Mouse (Mus musculus) heart, postnatal 0 days (tissue): Measurements from ENCODE around the gene Nhlrc4. TPM values are rescaled to one million over a fixed set of nuclear protein-coding genes. Genes with fewer than 3 reads are reported as not detected.

Experiments
- ATAC-seq: fragments of 200-750 bp; cut with Nextera tagmentation; 2 replicates; pipeline ENCODE4 v1.8.0; 2017; ENCODE audit warnings: low read depth, moderate number of reproducible peaks, moderate library complexity; ENCODE audit not compliant: insufficient read depth
- DNase-seq: peaks from one replicate; pipeline ENCODE4 v3.0.0-alpha.2; 2016; ENCODE audit warnings: low spot score
- H3K27ac ChIP-seq: fragments of 300-500 bp; sonication (generic); 2 replicates; pipeline ENCODE4 v1.5.1; 2014; ENCODE audit warnings: low read depth, mild to moderate bottlenecking
- H3K27me3 ChIP-seq: fragments of 300-500 bp; sonication (generic); 2 replicates; pipeline ENCODE4 v1.6.1; 2014; ENCODE audit warnings: low read length, mixed read lengths; ENCODE audit not compliant: control insufficient read depth, insufficient read depth
- H3K36me3 ChIP-seq: fragments of 300-500 bp; sonication (generic); replicated peaks from 2 replicates; pipeline ENCODE4 v1.6.1; 2014; ENCODE audit warnings: low read length, mixed read lengths; ENCODE audit not compliant: control insufficient read depth, insufficient read depth
- H3K4me1 ChIP-seq: fragments of 300-500 bp; sonication (generic); 2 replicates; pipeline ENCODE4 v1.6.1; 2014; ENCODE audit warnings: antibody characterized with exemption; ENCODE audit not compliant: control insufficient read depth, insufficient read depth
- H3K4me2 ChIP-seq: fragments of 300-500 bp; sonication (generic); 2 replicates; pipeline ENCODE4 v1.6.1; 2014; ENCODE audit warnings: low read depth, mild to moderate bottlenecking, low read length, moderate library complexity
- H3K4me3 ChIP-seq: fragments of 300-500 bp; sonication (generic); 2 replicates; pipeline ENCODE4 v1.5.1; 2014; ENCODE audit warnings: low read depth, low read length
- H3K9ac ChIP-seq: fragments of 300-500 bp; sonication (generic); replicated peaks from 2 replicates; pipeline ENCODE4 v1.6.1; 2014; ENCODE audit warnings: low read depth, low read length, mixed read lengths
- H3K9me3 ChIP-seq: fragments of 300-500 bp; sonication (generic); replicated peaks from 2 replicates; pipeline ENCODE4 v1.6.1; 2016; ENCODE audit warnings: low read length; ENCODE audit not compliant: control insufficient read depth
- CTCF ChIP-seq: IDR thresholded peaks from 2 replicates; pipeline ENCODE4 v1.5.1; 2016; ENCODE audit warnings: antibody characterized with exemption, control low read depth, low read depth
- EP300 ChIP-seq: IDR thresholded peaks from 2 replicates; pipeline ENCODE4 v1.6.1; 2016; ENCODE audit warnings: antibody characterized with exemption, low read depth
- WGBS: fragments of 180-500 bp; shearing (Covaris S2); extraction: QIAGEN DNeasy Blood & Tissue Kit; methylation state at CpG from one replicate; pipeline ENCODE4 v1.1.7; 2014; 5-methylcytosine and 5-hydroxymethylcytosine counted together
- polyA plus RNA-seq: library from polyadenylated mRNA; unstranded; fragments of >200 nt; fragmentation: Nextera tagmentation; extraction: Ambion mirVana; gene quantifications from 2 replicates; pipeline ENCODE4 v1.2.1, GENCODE M21; 2015
- total RNA-seq: library from RNA; depleted of rRNA; stranded (reverse); fragments of >200 nt; gene quantifications from 2 replicates; pipeline ENCODE4 v1.2.3, GENCODE M21; 2014; ENCODE audit warnings: low replicate concordance

Nhlrc4 gene
- total and polyA plus RNA-seq, 2 experiments from 2014 or later, result not detected

DNA sequence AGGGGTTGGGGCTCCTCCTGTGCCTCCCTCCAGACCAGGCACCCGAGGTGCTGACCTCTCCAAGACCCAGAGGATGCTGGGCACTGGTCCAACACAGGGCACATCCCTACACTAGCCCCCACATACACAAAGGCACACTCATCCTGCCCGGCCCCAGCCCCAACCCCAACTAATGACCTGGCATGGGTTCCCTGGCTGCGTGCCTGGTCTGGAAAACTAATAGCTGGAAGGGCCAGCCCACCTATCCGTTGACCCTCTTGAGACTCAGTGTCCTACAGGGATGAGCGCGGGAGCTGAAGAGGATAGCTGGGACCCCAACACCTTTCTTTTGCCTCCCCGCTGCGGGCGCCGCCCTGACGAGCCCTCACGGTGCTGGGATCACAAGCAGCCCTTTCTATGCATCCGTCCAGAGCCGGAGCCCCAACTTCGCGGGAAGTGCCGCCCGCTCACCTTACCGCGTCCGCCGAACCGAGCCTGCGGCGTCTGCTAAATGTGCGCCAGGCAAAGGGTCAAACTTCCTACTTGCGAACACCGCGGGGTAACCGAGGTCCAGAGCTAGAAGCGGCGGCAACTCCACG is 6.6 kb upstream of the Nhlrc4 start:
- TF ChIP-seq EP300, result no peak
- TF ChIP-seq CTCF, result no peak

DNA sequence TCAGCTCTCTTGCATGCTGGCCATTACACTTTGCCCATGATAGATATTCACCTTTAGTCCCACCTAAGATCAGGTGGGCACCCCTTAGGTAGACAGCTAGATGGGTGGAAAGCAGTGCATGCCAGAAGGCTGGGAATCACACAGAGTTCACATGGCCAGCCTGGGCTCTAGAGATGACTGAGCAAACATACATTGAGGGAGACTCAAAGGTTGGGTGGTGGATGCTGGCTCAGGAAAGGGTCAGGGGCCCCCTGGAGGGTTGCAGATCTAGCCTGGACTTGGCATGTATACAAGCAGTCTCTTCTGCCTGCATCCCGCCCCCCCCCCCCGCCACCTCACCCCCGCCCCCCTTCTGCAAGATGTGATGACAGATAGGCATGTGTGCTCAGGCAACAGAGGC is 5.9 kb upstream of the Nhlrc4 start:
- Histone ChIP-seq H3K27me3 (peaks cover 39% of the 10 kb centered on the region), H3K4me3 (no peak overlapping the region), H3K4me2 (no peak overlapping the region), H3K9me3 (no peaks in the 10 kb centered on the region), H3K4me1 (no peaks in the 10 kb centered on the region), H3K36me3 (no peaks in the 10 kb centered on the region), H3K9ac (no peak overlapping the region), H3K27ac (no peak overlapping the region)
- DNase-seq (no peak), ATAC-seq (no peak)
- 0% methylated on average over 1 of the region's 3 CpGs for WGBS
- TF ChIP-seq CTCF (no peak), EP300 (no peak)

More for the DNA sequence above, 6.6 kb upstream of the Nhlrc4 start:
- no peaks in the 10 kb centered on the region for H3K4me1 ChIP-seq
- peak overlapping the region; percentile 65 for H3K4me2 ChIP-seq
- no peak overlapping the region for H3K27ac ChIP-seq
- WGBS, result under 1% methylated on average over 33 of the region's 33 CpGs
- no peaks in the 10 kb centered on the region for H3K9me3 ChIP-seq
- peaks cover 39% of the 10 kb centered on the region for H3K27me3 ChIP-seq
- peak overlapping the region; percentile 37 for H3K4me3 ChIP-seq
- no peaks in the 10 kb centered on the region for H3K36me3 ChIP-seq
- no peak for DNase-seq
- no peak overlapping the region for H3K9ac ChIP-seq
- ATAC-seq, result no peak

GRCm38 (mm10) chr17:25949981-25950380 is 5.2 kb upstream of the Nhlrc4 start:
- H3K9me3 ChIP-seq, result no peaks in the 10 kb centered on the region
- TF ChIP-seq EP300, result no peak
- H3K27ac ChIP-seq, result no peak overlapping the region
- ATAC-seq, result no peak
- no peaks in the 10 kb centered on the region for H3K36me3 ChIP-seq
- DNase-seq, result no peak
- H3K4me3 ChIP-seq, result no peak overlapping the region
- no peak overlapping the region for H3K4me2 ChIP-seq
- H3K4me1 ChIP-seq, result no peaks in the 10 kb centered on the region
- WGBS, result 63% methylated on average over 5 of the region's 5 CpGs
- no peak overlapping the region for H3K9ac ChIP-seq
- H3K27me3 ChIP-seq, result peaks cover 39% of the 10 kb centered on the region

DNA sequence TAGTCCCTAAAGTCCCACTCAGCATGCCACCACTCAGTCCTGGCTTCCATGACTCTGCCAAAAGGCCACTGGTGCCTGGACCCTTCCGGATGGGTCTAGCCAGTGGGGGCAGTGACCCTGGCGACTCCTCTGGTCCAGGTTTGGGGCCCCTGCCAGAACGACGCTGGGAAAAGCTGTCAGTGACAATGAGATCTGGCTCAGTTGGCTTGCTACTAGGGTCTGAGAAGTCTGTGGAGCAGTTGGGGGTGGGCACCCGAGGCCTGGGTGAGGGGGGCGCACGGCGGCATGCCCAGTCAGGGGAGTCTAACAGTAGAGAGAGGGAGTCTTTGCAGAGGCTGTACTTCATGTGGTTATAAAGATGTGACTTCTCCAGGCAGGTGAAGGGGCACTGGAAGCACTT is 3.3 kb upstream of the Nhlrc4 start:
- no peak overlapping the region for H3K4me2 ChIP-seq
- WGBS, result 69% methylated on average over 8 of the region's 8 CpGs
- H3K9ac ChIP-seq, result no peak overlapping the region
- H3K27ac ChIP-seq, result no peak overlapping the region
- no peaks in the 10 kb centered on the region for H3K9me3 ChIP-seq
- H3K4me3 ChIP-seq, result no peak overlapping the region
- peaks cover 34% of the 10 kb centered on the region for H3K27me3 ChIP-seq
- no peaks in the 10 kb centered on the region for H3K4me1 ChIP-seq
- ATAC-seq (no peak), DNase-seq (no peak)
- no peak for TF ChIP-seq EP300
- H3K36me3 ChIP-seq, result no peaks in the 10 kb centered on the region

- no peaks in the 10 kb centered on the region for H3K9me3 ChIP-seq
- no peak for DNase-seq
- 56% methylated on average over 4 of the region's 4 CpGs for WGBS
- no peak overlapping the region for H3K9ac ChIP-seq
- no peak for TF ChIP-seq CTCF
- no peak for TF ChIP-seq EP300
- no peak for ATAC-seq
- no peak overlapping the region for H3K27ac ChIP-seq
- H3K4me1 ChIP-seq, result no peaks in the 10 kb centered on the region
- peaks cover 29% of the 10 kb centered on the region for H3K27me3 ChIP-seq
- H3K36me3 ChIP-seq, result no peaks in the 10 kb centered on the region
- no peak overlapping the region for H3K4me2 ChIP-seq
- no peak overlapping the region for H3K4me3 ChIP-seq
Observed at GRCm38 (mm10) chr17:25947576-25947975, 2.8 kb upstream of the Nhlrc4 start.

DNA sequence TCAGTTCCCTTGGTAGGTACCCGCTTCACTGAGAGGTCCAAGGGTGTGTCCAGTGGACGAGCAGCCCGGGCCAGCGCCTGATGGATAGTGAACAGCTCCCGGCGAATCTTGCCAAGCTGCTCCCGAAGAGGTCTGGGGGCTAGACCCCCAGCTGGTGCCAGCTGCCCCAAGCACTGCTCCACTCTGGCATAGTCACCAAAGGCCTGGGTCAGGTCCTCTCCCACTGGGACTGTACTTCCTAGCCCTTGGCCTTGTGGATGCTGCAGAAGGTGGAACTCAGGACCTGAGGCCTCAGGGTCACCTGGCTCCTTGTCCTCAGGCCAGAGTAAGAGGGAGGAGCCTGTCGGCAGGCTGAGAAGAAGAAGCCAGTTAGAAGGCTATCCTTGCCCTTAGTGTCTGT is 2.1 kb upstream of the Nhlrc4 start:
- DNase-seq, result no peak
- H3K4me3 ChIP-seq, result no peak overlapping the region
- H3K27ac ChIP-seq, result no peak overlapping the region
- no peaks in the 10 kb centered on the region for H3K4me1 ChIP-seq
- H3K9me3 ChIP-seq, result no peaks in the 10 kb centered on the region
- no peak overlapping the region for H3K4me2 ChIP-seq
- peaks cover 22% of the 10 kb centered on the region for H3K27me3 ChIP-seq
- H3K36me3 ChIP-seq, result no peaks in the 10 kb centered on the region
- no peak overlapping the region for H3K9ac ChIP-seq
- 71% methylated on average over 8 of the region's 8 CpGs for WGBS
- TF ChIP-seq EP300, result no peak
- TF ChIP-seq CTCF, result no peak
- no peak for ATAC-seq
